ENCODE assay signal across 8 mouse cellular contexts in genomic region chr2:26132628-26133551, GRCm38 (mm10). TPM values are rescaled to one million over a fixed set of nuclear protein-coding genes. Genes with fewer than 3 reads are reported as not detected.
DNase-seq lines count a peak whose midpoint lies in the region; ATAC-seq and TF ChIP-seq lines count a peak whose summit lies in the region.

No protein-coding gene starts in this region.

- WGBS in heart, embryonic 12.5 days, result 4% methylated on average over 25 of the region's 25 CpGs
- 5% methylated on average over 25 of the region's 25 CpGs for WGBS in kidney, postnatal 0 days

- DNase-seq in brain, embryonic 18.5 days (ENCODE audit: low read depth, low spot score), result peak; percentile 58
- DNase-seq in fibroblast of lung, adult 2 months (ENCODE audit: low read depth), result peak; percentile 88
- DNase-seq in kidney, postnatal 0 days (ENCODE audit: low spot score), result peak; percentile 82
- DNase-seq in liver, result peak; percentile 81

- peak; percentile 8 for TF ChIP-seq CTCF in ES-Bruce4 (IDR thresholded peaks at IDR 0.05; ENCODE audit: low read depth, low read length)
- TF ChIP-seq CTCF in kidney, postnatal 0 days (IDR thresholded peaks at IDR 0.05; ENCODE audit: low read depth), result peak; percentile 55
- no peak for TF ChIP-seq CTCF in testis, adult 2 months (IDR thresholded peaks at IDR 0.05; ENCODE audit: control insufficient read depth, insufficient read depth, insufficient replicate concordance, low read depth, low read length)

- peak overlapping the region; percentile 76 for H3K4me2 ChIP-seq in heart, embryonic 12.5 days
- peak overlapping the region; percentile 59 for H3K4me2 ChIP-seq in kidney, postnatal 0 days (ENCODE audit: low read length)
- H3K4me2 ChIP-seq in myocyte (ENCODE audit: low read depth), result peak overlapping the region; percentile 91

- H3K9ac ChIP-seq in ES-Bruce4 (ENCODE audit: low read depth, poor library complexity, severe bottlenecking), result peak overlapping the region; percentile 75
- peak overlapping the region; percentile 68 for H3K9ac ChIP-seq in heart, embryonic 12.5 days
- H3K9ac ChIP-seq in kidney, postnatal 0 days (ENCODE audit: low read depth, low read length), result peak overlapping the region; percentile 63

- peak; percentile 95 for TF ChIP-seq EP300 in ES-Bruce4 (IDR thresholded peaks at IDR 0.05; ENCODE audit: insufficient read depth, low read depth, low read length)

- no peaks in the 10 kb centered on the region for H3K79me2 ChIP-seq in myocyte (ENCODE audit: control insufficient read depth, insufficient read depth)

- no peak for TF ChIP-seq POLR2A in ES-Bruce4 (IDR thresholded peaks at IDR 0.05; ENCODE audit: insufficient read depth, low read length)
- TF ChIP-seq POLR2A in myocyte (IDR thresholded peaks at IDR 0.05; ENCODE audit: insufficient read length, low read depth), result peak; percentile 72
- TF ChIP-seq POLR2A in testis, adult 2 months (IDR thresholded peaks at IDR 0.05; ENCODE audit: control insufficient read depth, low read depth, low read length), result no peak; the same call in 1 of the 2 replicates

- no peak overlapping the region for H3ac ChIP-seq in myocyte (ENCODE audit: control insufficient read depth, insufficient read length)

- peaks cover 10% of the 10 kb centered on the region for H3K4me1 ChIP-seq in ES-Bruce4 (ENCODE audit: control insufficient read depth, insufficient read depth, low read length)
- H3K4me1 ChIP-seq in heart, embryonic 12.5 days (replicated peaks), result peaks cover 28% of the 10 kb centered on the region
- H3K4me1 ChIP-seq in kidney, postnatal 0 days (replicated peaks; ENCODE audit: insufficient read depth, low read length), result 0 out of 2 replicates have a peak, but pooled peaks cover 14% of the 10 kb centered on the region
- H3K4me1 ChIP-seq in testis, adult 2 months (ENCODE audit: control insufficient read depth, insufficient read depth, low read length), result peaks cover 17% of the 10 kb centered on the region

- ATAC-seq in heart, embryonic 12.5 days (ENCODE audit: insufficient number of reproducible peaks, low FRiP score), result peak; percentile 80
- ATAC-seq in kidney, postnatal 0 days (replicated peaks; ENCODE audit: low FRiP score, low read depth), result peak; percentile 84

- peak overlapping the region; percentile 88 for H3K27ac ChIP-seq in ES-Bruce4 (ENCODE audit: insufficient read depth, low read length)
- peak overlapping the region; percentile 86 for H3K27ac ChIP-seq in heart, embryonic 12.5 days (ENCODE audit: poor library complexity, severe bottlenecking)
- peak overlapping the region; percentile 91 for H3K27ac ChIP-seq in kidney, postnatal 0 days
- H3K27ac ChIP-seq in testis, adult 2 months (ENCODE audit: control insufficient read depth, insufficient read depth, low read depth, low read length), result peak overlapping the region; percentile 80

- no peaks in the 10 kb centered on the region for H3K36me3 ChIP-seq in ES-Bruce4 (ENCODE audit: control insufficient read depth, insufficient read depth, low read length, poor library complexity, severe bottlenecking)
- peaks cover 8% of the 10 kb centered on the region for H3K36me3 ChIP-seq in heart, embryonic 12.5 days
- 0 out of 2 replicates have a peak, but pooled peaks cover 5% of the 10 kb centered on the region for H3K36me3 ChIP-seq in kidney, postnatal 0 days (ENCODE audit: insufficient read depth, low read length)
- H3K36me3 ChIP-seq in myocyte (ENCODE audit: control insufficient read depth, insufficient read depth), result no peaks in the 10 kb centered on the region
- H3K36me3 ChIP-seq in testis, adult 2 months (ENCODE audit: control insufficient read depth, insufficient read depth, low read length), result peaks cover 4% of the 10 kb centered on the region

- no peaks in the 10 kb centered on the region for H3K9me3 ChIP-seq in ES-Bruce4 (replicated peaks; ENCODE audit: control insufficient read depth, insufficient read depth, low read length, poor library complexity, severe bottlenecking)
- H3K9me3 ChIP-seq in heart, embryonic 12.5 days (replicated peaks), result no peaks in the 10 kb centered on the region
- no peaks in the 10 kb centered on the region for H3K9me3 ChIP-seq in kidney, postnatal 0 days (replicated peaks; ENCODE audit: low read length)

- H3K27me3 ChIP-seq in ES-Bruce4 (ENCODE audit: control insufficient read depth, insufficient read depth, low read length, poor library complexity, severe bottlenecking), result no peaks in the 10 kb centered on the region
- no peaks in the 10 kb centered on the region for H3K27me3 ChIP-seq in heart, embryonic 12.5 days (replicated peaks)
- no peaks in the 10 kb centered on the region for H3K27me3 ChIP-seq in kidney, postnatal 0 days (ENCODE audit: insufficient read depth, low read length)
- H3K27me3 ChIP-seq in myocyte (ENCODE audit: control insufficient read depth, insufficient read depth, insufficient read length), result no peaks in the 10 kb centered on the region
- no peaks in the 10 kb centered on the region for H3K27me3 ChIP-seq in testis, adult 2 months (ENCODE audit: control insufficient read depth, insufficient read depth, low read length)

- H3K4me3 ChIP-seq in ES-Bruce4 (ENCODE audit: low read depth, low read length), result peak overlapping the region; percentile 71
- peak overlapping the region; percentile 39 for H3K4me3 ChIP-seq in heart, embryonic 12.5 days
- H3K4me3 ChIP-seq in kidney, postnatal 0 days (replicated peaks; ENCODE audit: low read depth, low read length), result peak overlapping the region; percentile 22
- H3K4me3 ChIP-seq in myocyte, result peak overlapping the region; percentile 28
- peak overlapping the region; percentile 49 for H3K4me3 ChIP-seq in testis, adult 2 months (ENCODE audit: control insufficient read depth, low read depth, low read length)

TF ChIP-seq in myocyte, 11 proteins besides CTCF, POLR2A, EP300 and RAD21:
- peak in 2 of 3 experiments; percentile 89 to 92 for TF ChIP-seq MYOG (IDR thresholded peaks at IDR 0.05; ENCODE audit: control insufficient read depth in 1 of 3, insufficient read depth in 1 of 3, insufficient read length in 2 of 3, low read depth in 2 of 3)
- TF ChIP-seq MYOD1 (IDR thresholded peaks at IDR 0.05; ENCODE audit: control insufficient read depth in 1 of 3, insufficient read length in 2 of 3, low read depth in 2 of 3), result peak in 2 of 3 experiments; percentile 67 to 92
- TF ChIP-seq SRF (IDR thresholded peaks at IDR 0.05; ENCODE audit: control insufficient read depth, insufficient read length, low read depth), result peak; percentile 3
- TF ChIP-seq TCF3 (IDR thresholded peaks at IDR 0.05; ENCODE audit: insufficient read length, low read depth), result no peak
- TF ChIP-seq TCF12 (IDR thresholded peaks at IDR 0.05; ENCODE audit: insufficient read depth, poor library complexity, severe bottlenecking), result peak; percentile 25
- TF ChIP-seq POLR2AphosphoS2 (IDR thresholded peaks at IDR 0.05; ENCODE audit: insufficient read length, low read depth), result peak; percentile 48
- peak; percentile 90 for TF ChIP-seq USF1 (IDR thresholded peaks at IDR 0.05; ENCODE audit: low read depth)
- TF ChIP-seq REST (IDR thresholded peaks at IDR 0.05; ENCODE audit: insufficient read depth, insufficient read length), result no peak

RNA-seq across cellular contexts. Expression of gene Nacc2, which starts 9.9 kb away (rescaled TPM):
- polyA plus RNA-seq in ES-Bruce4 (2011; ENCODE audit: insufficient read depth, insufficient read length, low read depth, missing spikeins), result 4.0 and 5.9 TPM in 2 replicates
- 6.5 and 6.6 TPM in 2 replicates for polyA plus RNA-seq in heart, embryonic 12.5 days (2016; fragmentation: Nextera tagmentation; extraction: Ambion mirVana)
- polyA plus RNA-seq in kidney, postnatal 0 days (2015; fragmentation: Nextera tagmentation; extraction: Ambion mirVana), result 11.3 and 12.2 TPM in 2 replicates
- 15.0 TPM for polyA plus RNA-seq in myocyte (2012; fragmentation: generic; extraction: Trizol)
- 5.2 and 5.3 TPM in 2 replicates for polyA plus RNA-seq in testis, adult 2 months (2012; rRNA removed)

Comparison
In these comparisons a context has a peak if more than half of its experiments do, and no peak if none do; other contexts are left out.
1. Peak in every context shown above with its lines: DNase-seq, ATAC-seq, H3K4me3 ChIP-seq and H3K27ac ChIP-seq.